Mouse (Mus musculus) midbrain, embryonic 11.5 days (tissue): Measurements from ENCODE around the gene Atad1. TPM values are rescaled to one million over a fixed set of nuclear protein-coding genes. Genes with fewer than 3 reads are reported as not detected.

Source experiments
- ATAC-seq: fragments of 200-750 bp; cut with Nextera tagmentation; 2 replicates; pipeline ENCODE4 v1.8.0; 2017; ENCODE audit warnings: moderate TSS enrichment, moderate library complexity; ENCODE audit not compliant: low FRiP score
- DNase-seq: peaks from one replicate; pipeline ENCODE4 v3.0.0; 2015; ENCODE audit warnings: low spot score; ENCODE audit errors: missing footprints
- H3K27ac ChIP-seq: fragments of 300-500 bp; sonication (generic); 2 replicates; pipeline ENCODE4 v1.5.1; 2014; ENCODE audit warnings: low read depth, low read length
- H3K27me3 ChIP-seq: fragments of 300-500 bp; sonication (generic); 2 replicates; pipeline ENCODE4 v1.6.1; 2014; ENCODE audit warnings: mild to moderate bottlenecking, low read length, moderate library complexity, mixed read lengths; ENCODE audit not compliant: control insufficient read depth, insufficient read depth
- H3K36me3 ChIP-seq: fragments of 300-500 bp; sonication (generic); 2 replicates; pipeline ENCODE4 v1.6.1; 2014; ENCODE audit warnings: mild to moderate bottlenecking, low read length, moderate library complexity, mixed read lengths; ENCODE audit not compliant: control insufficient read depth, insufficient read depth
- H3K4me1 ChIP-seq: fragments of 300-500 bp; sonication (generic); 2 replicates; pipeline ENCODE4 v1.6.1; 2014; ENCODE audit warnings: low read length; ENCODE audit not compliant: control insufficient read depth, insufficient read depth
- H3K4me2 ChIP-seq: fragments of 300-500 bp; sonication (generic); 2 replicates; pipeline ENCODE4 v1.6.1; 2014; ENCODE audit warnings: mild to moderate bottlenecking, moderate library complexity
- H3K4me3 ChIP-seq: fragments of 300-500 bp; sonication (generic); 2 replicates; pipeline ENCODE4 v1.5.1; 2014; ENCODE audit warnings: low read depth, low read length
- H3K9ac ChIP-seq: fragments of 300-500 bp; sonication (generic); 2 replicates; pipeline ENCODE4 v1.6.1; 2014; ENCODE audit warnings: low read length
- H3K9me3 ChIP-seq: fragments of 300-500 bp; sonication (generic); 2 replicates; pipeline ENCODE4 v1.6.1; 2016; ENCODE audit warnings: low read length; ENCODE audit not compliant: control insufficient read depth
- WGBS: fragments of 180-500 bp; shearing (Covaris S2); extraction: QIAGEN DNeasy Blood & Tissue Kit; methylation state at CpG from one replicate; pipeline ENCODE4 v1.1.7; 2014; 5-methylcytosine and 5-hydroxymethylcytosine counted together
- polyA plus RNA-seq: library from polyadenylated mRNA; unstranded; fragments of >200 nt; fragmentation: Nextera tagmentation; extraction: Ambion mirVana; gene quantifications from 2 replicates; pipeline ENCODE4 v1.2.1, GENCODE M21; 2014

The Atad1 gene
- polyA plus RNA-seq, 1 experiment from 2014 or later, result 110 TPM

GRCm38 (mm10) chr19:32628572-32629132 is 110.9 kb downstream of the Atad1 start:
- DNase-seq (peak; percentile 67), ATAC-seq (no peak)
- H3K27ac ChIP-seq, result no peak overlapping the region
- WGBS, result 79% methylated on average over 7 of the region's 7 CpGs
- H3K36me3 ChIP-seq, result no peaks in the 10 kb centered on the region
- no peaks in the 10 kb centered on the region for H3K27me3 ChIP-seq
- H3K4me1 ChIP-seq, result no peaks in the 10 kb centered on the region
- H3K4me3 ChIP-seq, result no peak overlapping the region
- no peak overlapping the region for H3K9ac ChIP-seq
- H3K9me3 ChIP-seq, result no peaks in the 10 kb centered on the region
- no peak overlapping the region for H3K4me2 ChIP-seq

GRCm38 (mm10) chr19:32627631-32628030 is 112.0 kb downstream of the Atad1 start:
- Histone ChIP-seq H3K27ac (no peak overlapping the region), H3K36me3 (no peaks in the 10 kb centered on the region), H3K9ac (no peak overlapping the region), H3K27me3 (no peaks in the 10 kb centered on the region), H3K4me2 (no peak overlapping the region), H3K4me3 (no peak overlapping the region), H3K9me3 (no peaks in the 10 kb centered on the region), H3K4me1 (no peaks in the 10 kb centered on the region)
- no peak for ATAC-seq
- peak; percentile 72 for DNase-seq
- WGBS, result 87% methylated on average over 4 of the region's 4 CpGs

DNA sequence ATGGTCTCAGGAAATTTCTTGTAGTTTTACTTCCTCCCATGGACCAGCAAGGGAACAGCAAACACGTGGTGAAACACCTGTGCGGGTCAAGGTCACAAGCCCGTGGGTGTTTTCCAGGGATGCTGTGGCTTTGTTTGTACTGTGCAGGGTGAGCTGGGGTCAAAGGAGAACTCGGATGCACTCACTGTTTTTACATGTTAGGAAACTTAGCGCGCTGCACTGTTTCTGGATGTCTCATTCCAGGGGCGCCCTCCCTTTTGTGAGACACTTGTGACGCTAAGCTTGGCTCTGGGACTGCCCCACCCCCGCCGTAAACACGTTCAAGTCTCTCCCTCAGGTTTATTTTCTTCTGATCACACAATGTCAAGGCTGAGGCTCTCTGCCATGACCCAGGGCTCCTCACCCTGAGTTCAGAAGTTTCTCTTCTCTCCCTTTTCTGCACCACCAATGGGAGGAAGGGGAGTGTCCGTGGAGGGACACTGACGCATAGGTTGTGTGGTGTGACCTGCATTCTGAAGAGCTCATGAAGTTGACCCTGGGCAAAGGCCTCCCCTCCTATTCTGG is 112.7 kb downstream of the Atad1 start:
- DNase-seq, result peak; percentile 28
- Histone ChIP-seq H3K27me3 (no peaks in the 10 kb centered on the region), H3K36me3 (no peaks in the 10 kb centered on the region), H3K27ac (no peak overlapping the region), H3K9me3 (no peaks in the 10 kb centered on the region), H3K9ac (no peak overlapping the region), H3K4me2 (no peak overlapping the region), H3K4me1 (no peaks in the 10 kb centered on the region), H3K4me3 (no peak overlapping the region)
- ATAC-seq, result no peak
- 75% methylated on average over 13 of the region's 13 CpGs for WGBS

- H3K9me3 ChIP-seq, result no peaks in the 10 kb centered on the region
- H3K36me3 ChIP-seq, result no peaks in the 10 kb centered on the region
- no peak for ATAC-seq
- H3K4me2 ChIP-seq, result no peak overlapping the region
- no peaks in the 10 kb centered on the region for H3K4me1 ChIP-seq
- no peak overlapping the region for H3K27ac ChIP-seq
- no peak overlapping the region for H3K4me3 ChIP-seq
- DNase-seq, result no peak
- H3K27me3 ChIP-seq, result no peaks in the 10 kb centered on the region
- H3K9ac ChIP-seq, result no peak overlapping the region
- WGBS, result 83% methylated on average over 3 of the region's 3 CpGs
These were observed 117.4 kb downstream of the Atad1 start for GRCm38 (mm10) chr19:32622142-32622541.

Other genes starting within 250 kb of the Atad1 start
- 1.7 and 2.1 TPM in 2 replicates for gene Papss2, start 144.0 kb downstream of the Atad1 start, polyA plus RNA-seq
- gene Pten, start 17.7 kb upstream of the Atad1 start, polyA plus RNA-seq, result 9.1 and 9.4 TPM in 2 replicates